26 mouse cellular contexts compared by ENCODE assay signal in the genomic region with DNA sequence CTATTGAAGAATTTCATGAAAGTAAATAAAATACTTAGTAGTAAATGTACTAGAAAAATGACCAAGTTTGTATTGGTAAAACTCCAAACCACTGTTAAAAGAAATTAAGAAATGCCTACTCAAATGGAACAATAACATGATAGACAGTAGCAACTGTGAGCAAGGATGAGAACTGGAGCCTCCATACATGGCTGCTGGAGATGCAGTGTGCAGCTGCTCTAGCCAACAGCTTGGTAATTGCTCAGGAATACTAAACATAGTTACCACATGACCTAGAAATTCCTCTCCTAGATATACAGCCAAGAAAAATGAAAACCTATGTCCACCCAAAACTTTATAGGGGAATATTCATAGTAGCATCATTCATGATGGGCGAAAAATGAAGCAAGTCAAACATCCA. TPM values are rescaled to one million over a fixed set of nuclear protein-coding genes. Genes with fewer than 3 reads are reported as not detected.
DNase-seq lines count a peak whose midpoint lies in the region; ATAC-seq and TF ChIP-seq lines count a peak whose summit lies in the region.
"Had no signal": no experiment of that assay in that cellular context is flagged by ENCODE, and none has a peak within 500 bp of the region (broad histone marks: within the 10 kb centered on the region; RNA-seq: fewer than 3 reads in every experiment).

No protein-coding gene starts in this region.

- no peaks in the 10 kb centered on the region for H3K36me3 ChIP-seq in limb, embryonic 14.5 days (ENCODE audit: control insufficient read depth, insufficient read depth, low read length)
- no peaks in the 10 kb centered on the region for H3K36me3 ChIP-seq in limb, embryonic 10.5 days
- no peaks in the 10 kb centered on the region for H3K36me3 ChIP-seq in C2C12 (ENCODE audit: control insufficient read depth, insufficient read depth)
- no peaks in the 10 kb centered on the region for H3K36me3 ChIP-seq in limb, embryonic 15.5 days
- no peaks in the 10 kb centered on the region for H3K36me3 ChIP-seq in midbrain, embryonic 16.5 days (ENCODE audit: control insufficient read depth, insufficient read depth, low read length)
- H3K36me3 ChIP-seq: embryonic facial prominence, embryonic 12.5 days; embryonic facial prominence, embryonic 15.5 days; forebrain, embryonic 10.5 days; forebrain, embryonic 12.5 days had no signal

- no peaks in the 10 kb centered on the region for H3K27me3 ChIP-seq in limb, embryonic 14.5 days (ENCODE audit: control insufficient read depth, insufficient read depth, low read length)
- no peaks in the 10 kb centered on the region for H3K27me3 ChIP-seq in limb, embryonic 10.5 days (ENCODE audit: low read depth, poor library complexity, severe bottlenecking)
- H3K27me3 ChIP-seq in C2C12 (ENCODE audit: control insufficient read depth, insufficient read depth, insufficient read length) = no peaks in the 10 kb centered on the region
- no peaks in the 10 kb centered on the region for H3K27me3 ChIP-seq in limb, embryonic 15.5 days
- H3K27me3 ChIP-seq in midbrain, embryonic 16.5 days (ENCODE audit: control insufficient read depth, insufficient read depth, low read depth, low read length) = no peaks in the 10 kb centered on the region
- H3K27me3 ChIP-seq: embryonic facial prominence, embryonic 12.5 days; embryonic facial prominence, embryonic 15.5 days; forebrain, embryonic 12.5 days; Patski had no signal

- H3K4me1 ChIP-seq in limb, embryonic 14.5 days (ENCODE audit: control insufficient read depth, insufficient read depth, low read length) = no peaks in the 10 kb centered on the region
- no peaks in the 10 kb centered on the region for H3K4me1 ChIP-seq in limb, embryonic 10.5 days
- H3K4me1 ChIP-seq in limb, embryonic 15.5 days = no peaks in the 10 kb centered on the region
- no peaks in the 10 kb centered on the region for H3K4me1 ChIP-seq in midbrain, embryonic 16.5 days (ENCODE audit: control insufficient read depth, insufficient read depth, low read length)
- H3K4me1 ChIP-seq: embryonic facial prominence, embryonic 12.5 days; forebrain, embryonic 10.5 days; forebrain, embryonic 12.5 days had no signal

- TF ChIP-seq CTCF in C2C12 (IDR thresholded peaks at IDR 0.05; ENCODE audit: control insufficient read depth, insufficient read depth, insufficient read length) = no peak

- peak; percentile 79 for ATAC-seq in limb, embryonic 14.5 days (ENCODE audit: low FRiP score, low read depth)
- peak; percentile 74; the same call in 1 of the 2 replicates for ATAC-seq in limb, embryonic 15.5 days (ENCODE audit: insufficient number of reproducible peaks, low FRiP score, low TSS enrichment, low read depth)
- no peak for ATAC-seq in midbrain, embryonic 16.5 days
- ATAC-seq: activated CD4-positive, CD25-positive, alpha-beta regulatory T cell, adult 4 months; forebrain, embryonic 14.5 days; forebrain, postnatal 0 days; Patski had no signal

- H3ac ChIP-seq in C2C12 (ENCODE audit: control insufficient read depth, insufficient read length, low read depth) = no peak overlapping the region

- H3K4me2 ChIP-seq in limb, embryonic 14.5 days (replicated peaks; ENCODE audit: low read depth, low read length, severe bottlenecking) = no peak overlapping the region
- no peak overlapping the region for H3K4me2 ChIP-seq in limb, embryonic 15.5 days
- no peak overlapping the region for H3K4me2 ChIP-seq in midbrain, embryonic 16.5 days (ENCODE audit: low read length)
- H3K4me2 ChIP-seq: embryonic facial prominence, embryonic 12.5 days; embryonic facial prominence, embryonic 15.5 days; forebrain, embryonic 12.5 days had no signal

- H3K79me3 ChIP-seq in C2C12 (ENCODE audit: low read depth) = peaks cover 14% of the 10 kb centered on the region

- no peak overlapping the region for H3K27ac ChIP-seq in limb, embryonic 14.5 days (replicated peaks; ENCODE audit: low read depth, low read length)
- no peak overlapping the region for H3K27ac ChIP-seq in limb, embryonic 10.5 days
- no peak overlapping the region for H3K27ac ChIP-seq in limb, embryonic 15.5 days
- no peak overlapping the region for H3K27ac ChIP-seq in midbrain, embryonic 16.5 days (ENCODE audit: low read length)
- H3K27ac ChIP-seq: embryonic facial prominence, embryonic 12.5 days; embryonic facial prominence, embryonic 15.5 days; forebrain, embryonic 10.5 days; forebrain, embryonic 12.5 days had no signal

- no peaks in the 10 kb centered on the region for H3K9me3 ChIP-seq in limb, embryonic 14.5 days (ENCODE audit: control insufficient read depth, low read length)
- no peaks in the 10 kb centered on the region for H3K9me3 ChIP-seq in limb, embryonic 10.5 days (replicated peaks)
- H3K9me3 ChIP-seq in limb, embryonic 15.5 days = no peaks in the 10 kb centered on the region
- H3K9me3 ChIP-seq in midbrain, embryonic 16.5 days (replicated peaks; ENCODE audit: control insufficient read depth, low read length, poor library complexity, severe bottlenecking) = no peaks in the 10 kb centered on the region
- H3K9me3 ChIP-seq: embryonic facial prominence, embryonic 12.5 days; embryonic facial prominence, embryonic 15.5 days; forebrain, embryonic 10.5 days; forebrain, embryonic 12.5 days had no signal

- H3K4me3 ChIP-seq in limb, embryonic 14.5 days (replicated peaks; ENCODE audit: low read length) = no peak overlapping the region
- H3K4me3 ChIP-seq in limb, embryonic 10.5 days = no peak overlapping the region
- H3K4me3 ChIP-seq in C2C12 (ENCODE audit: insufficient read depth, poor library complexity, severe bottlenecking) = no peak overlapping the region
- H3K4me3 ChIP-seq in limb, embryonic 15.5 days = no peak overlapping the region
- H3K4me3 ChIP-seq in midbrain, embryonic 16.5 days (ENCODE audit: low read depth, low read length) = no peak overlapping the region
- H3K4me3 ChIP-seq: embryonic facial prominence, embryonic 12.5 days; embryonic facial prominence, embryonic 15.5 days; erythroblast, embryonic 14.5 days; forebrain, embryonic 10.5 days; forebrain, embryonic 12.5 days had no signal

- TF ChIP-seq POLR2A in limb, embryonic 14.5 days (IDR thresholded peaks at IDR 0.05; ENCODE audit: borderline replicate concordance, extremely low read depth, insufficient read depth, insufficient read length) = no peak

- no peak overlapping the region for H3K9ac ChIP-seq in limb, embryonic 14.5 days (ENCODE audit: low read depth, low read length, severe bottlenecking)
- H3K9ac ChIP-seq in limb, embryonic 15.5 days = no peak overlapping the region
- H3K9ac ChIP-seq in midbrain, embryonic 16.5 days (ENCODE audit: low read depth, low read length) = no peak overlapping the region
- H3K9ac ChIP-seq: embryonic facial prominence, embryonic 12.5 days; embryonic facial prominence, embryonic 15.5 days; forebrain, embryonic 12.5 days; forebrain, postnatal 0 days had no signal

- peak; percentile 31 for DNase-seq in limb, embryonic 14.5 days (ENCODE audit: low spot score)
- DNase-seq in limb, embryonic 10.5 days (ENCODE audit: low spot score) = no peak
- no peak for DNase-seq in heart, adult 11 months
- no peak for DNase-seq in cerebellum, postnatal 14 days
- DNase-seq: adrenal gland, adult 8-10 months; adrenal gland, postnatal 14 days; adrenal gland, postnatal 36 days; B cell, adult 2 months; cerebellum, adult 11-12 months; cerebellum, adult 2 months; cerebellum, adult 9-10 months; cerebellum, postnatal 10 days; cerebellum, postnatal 36 days; embryo, embryonic 11 days; forebrain, postnatal 0 days had no signal

- WGBS in limb, embryonic 14.5 days = 75% methylated on average over 1 of the region's 1 CpGs
- WGBS in limb, embryonic 10.5 days = 88% methylated on average over 1 of the region's 1 CpGs
- WGBS in limb, embryonic 15.5 days = 54% methylated on average over 1 of the region's 1 CpGs
- 83% methylated on average over 1 of the region's 1 CpGs for WGBS in midbrain, embryonic 16.5 days

- H3K79me2 ChIP-seq in C2C12 (ENCODE audit: control insufficient read depth, insufficient read depth) = peaks cover 29% of the 10 kb centered on the region

TF ChIP-seq in C2C12, 6 proteins besides CTCF, POLR2A, EP300 and RAD21:
- TF ChIP-seq FOSL1 (IDR thresholded peaks at IDR 0.05; ENCODE audit: insufficient read depth, low read length, poor library complexity, severe bottlenecking) (no peak), USF1 (IDR thresholded peaks at IDR 0.05; ENCODE audit: low read depth) (peak; percentile 19), MYOD1 (IDR thresholded peaks at IDR 0.05; ENCODE audit: control insufficient read depth, insufficient read length, low read depth) (peak; percentile 97), MYOG (IDR thresholded peaks at IDR 0.05; ENCODE audit: control insufficient read depth, extremely low read depth, insufficient read length) (no peak), CEBPB (IDR thresholded peaks at IDR 0.05; ENCODE audit: low read depth) (no peak)

RNA-seq across cellular contexts. Expression of a gene that starts 36.5 kb away (rescaled TPM):
- polyA plus RNA-seq in limb, embryonic 14.5 days (2012; rRNA removed) = 29.3 and 31.7 TPM in 2 replicates
- polyA plus RNA-seq in limb, embryonic 14.5 days (2014; fragmentation: Nextera tagmentation; extraction: Ambion mirVana) = 31.0 and 36.1 TPM in 2 replicates
- 12.8 and 17.8 TPM in 2 replicates for polyA plus RNA-seq in limb, embryonic 10.5 days (2016; fragmentation: Nextera tagmentation; extraction: Ambion mirVana)
- 14.8 TPM for polyA plus RNA-seq in C2C12 (2012; fragmentation: generic; extraction: Trizol)
- polyA plus RNA-seq in limb, embryonic 15.5 days (2015; fragmentation: Nextera tagmentation; extraction: Ambion mirVana) = 18.1 and 18.9 TPM in 2 replicates
- 7.5 and 8.5 TPM in 2 replicates for polyA plus RNA-seq in midbrain, embryonic 16.5 days (2015; fragmentation: Nextera tagmentation; extraction: Ambion mirVana)
